Comparison of ENCODE assay signal across 7 mouse cellular contexts in the genomic region with DNA sequence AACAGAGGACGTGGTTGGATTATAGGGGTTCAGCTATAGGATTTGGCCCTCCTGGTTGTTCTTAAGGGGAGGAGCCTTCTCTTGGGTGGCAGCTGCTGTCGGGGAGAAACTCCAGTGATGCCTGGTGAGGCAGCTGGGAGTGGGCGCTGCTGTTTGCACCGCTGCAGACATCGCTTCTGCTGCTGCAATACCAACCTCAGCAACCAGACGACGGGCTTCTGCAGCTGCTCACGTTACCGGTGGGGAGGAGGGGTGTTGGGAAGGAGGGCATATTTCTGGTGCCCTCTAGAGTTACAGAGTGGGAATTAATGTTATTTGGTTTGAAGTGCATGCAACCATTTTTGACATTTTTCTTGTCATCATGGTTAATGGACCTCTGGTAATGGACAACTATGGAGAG. TPM values are rescaled to one million over a fixed set of nuclear protein-coding genes. Genes with fewer than 3 reads are reported as not detected.
DNase-seq lines count a peak whose midpoint lies in the region; ATAC-seq and TF ChIP-seq lines count a peak whose summit lies in the region.

No protein-coding gene starts in this region.

- H3K4me1 ChIP-seq in intestine, postnatal 0 days (replicated peaks; ENCODE audit: control insufficient read depth, insufficient read depth, low read length) = no peaks in the 10 kb centered on the region
- H3K4me1 ChIP-seq in midbrain, embryonic 11.5 days (ENCODE audit: control insufficient read depth, insufficient read depth, low read length) = peaks cover 11% of the 10 kb centered on the region

- H3K4me2 ChIP-seq in intestine, postnatal 0 days (replicated peaks; ENCODE audit: low read depth) = peak overlapping the region; percentile 73
- peak overlapping the region; percentile 57 for H3K4me2 ChIP-seq in midbrain, embryonic 11.5 days

- H3K9me3 ChIP-seq in intestine, postnatal 0 days (ENCODE audit: control insufficient read depth) = no peaks in the 10 kb centered on the region
- no peaks in the 10 kb centered on the region for H3K9me3 ChIP-seq in midbrain, embryonic 11.5 days (ENCODE audit: control insufficient read depth, low read length)

- under 1% methylated on average over 9 of the region's 9 CpGs for WGBS in intestine, postnatal 0 days
- under 1% methylated on average over 9 of the region's 9 CpGs for WGBS in midbrain, embryonic 11.5 days

- TF ChIP-seq CTCF in intestine, postnatal 0 days (IDR thresholded peaks at IDR 0.05; ENCODE audit: low read depth) = peak; percentile 95

- intact Hi-C loops in gastrocnemius, postnatal 36 days (cut with DNase I) = no loop called here
- intact Hi-C loops in left cerebral cortex, postnatal 4 days (cut with DNase I) = no loop called here

- peak overlapping the region; percentile 86 for H3K4me3 ChIP-seq in intestine, postnatal 0 days (ENCODE audit: low read depth, low read length)
- peak overlapping the region; percentile 86 for H3K4me3 ChIP-seq in midbrain, embryonic 11.5 days (ENCODE audit: low read depth, low read length)

- no peaks in the 10 kb centered on the region for H3K27me3 ChIP-seq in intestine, postnatal 0 days (replicated peaks; ENCODE audit: control insufficient read depth, insufficient read depth, low read length)
- no peaks in the 10 kb centered on the region for H3K27me3 ChIP-seq in midbrain, embryonic 11.5 days (ENCODE audit: control insufficient read depth, insufficient read depth, low read length)

- DNase-seq in adrenal gland, adult 2 months = peak; percentile 79
- DNase-seq in embryo, embryonic 11.5 days (ENCODE audit: low read depth, low spot score) = peak; percentile 62
- peak; percentile 28 to 31 for DNase-seq in gastrocnemius, postnatal 36 days
- peak; percentile 67 for DNase-seq in left cerebral cortex, postnatal 4 days
- peak; percentile 94 for DNase-seq in midbrain, embryonic 11.5 days (ENCODE audit: low spot score, missing footprints)
- DNase-seq in right cerebral cortex, postnatal 4 days = peak; percentile 55

- peak overlapping the region; percentile 94; the same call in 1 of the 2 replicates for H3K9ac ChIP-seq in intestine, postnatal 0 days (ENCODE audit: low read depth, low read length)
- H3K9ac ChIP-seq in midbrain, embryonic 11.5 days (ENCODE audit: low read length) = peak overlapping the region; percentile 97

- peaks cover 4% of the 10 kb centered on the region; the same call in 1 of the 2 replicates for H3K36me3 ChIP-seq in intestine, postnatal 0 days (ENCODE audit: control insufficient read depth, insufficient read depth)
- peaks cover 2% of the 10 kb centered on the region; the same call in 1 of the 2 replicates for H3K36me3 ChIP-seq in midbrain, embryonic 11.5 days (ENCODE audit: control insufficient read depth, insufficient read depth, low read length)

- H3K27ac ChIP-seq in intestine, postnatal 0 days (ENCODE audit: low read depth, low read length) = 0 out of 2 replicates have a peak overlapping the region, but pooled peaks have one; percentile 99
- peak overlapping the region; percentile 97 for H3K27ac ChIP-seq in midbrain, embryonic 11.5 days (ENCODE audit: low read depth, low read length)

- ATAC-seq in intestine, postnatal 0 days = no peak
- no peak for ATAC-seq in midbrain, embryonic 11.5 days (ENCODE audit: low FRiP score)

RNA-seq across cellular contexts. Expression of a gene that starts 1.4 kb away (rescaled TPM):
- 10 to 100 TPM; 44.5 to 56.7 TPM for total RNA-seq in adrenal gland, adult 2 months (2021)
- 3.4 and 3.5 TPM in 2 replicates for polyA plus RNA-seq in adrenal gland, adult 2 months (2012; rRNA removed)
- total RNA-seq in gastrocnemius, postnatal 36 days (2021) = 10 to 100 TPM; 30.5 to 34.2 TPM
- 7.8 and 10.1 TPM in 2 replicates for polyA plus RNA-seq in intestine, postnatal 0 days (2015; fragmentation: Nextera tagmentation; extraction: Ambion mirVana)
- 100 to 1,000 TPM; 103 to 116 TPM for total RNA-seq in left cerebral cortex, postnatal 4 days (2021)
- 62.5 and 63.3 TPM in 2 replicates for polyA plus RNA-seq in midbrain, embryonic 11.5 days (2014; fragmentation: Nextera tagmentation; extraction: Ambion mirVana)

Comparison
In these comparisons a context has a peak if more than half of its experiments do, and no peak if none do; other contexts are left out.
1. DNase-seq: peak in every context shown above with its lines; median percentile 94 in midbrain, embryonic 11.5 days; 79 in adrenal gland, adult 2 months; 67 in left cerebral cortex, postnatal 4 days; 62 in embryo, embryonic 11.5 days; 55 in right cerebral cortex, postnatal 4 days; 30 in gastrocnemius, postnatal 36 days.